Mouse (Mus musculus) liver, embryonic 14.5 days (tissue): ENCODE results near the gene Tmem232. TPM values are rescaled to one million over a fixed set of nuclear protein-coding genes. Genes with fewer than 3 reads are reported as not detected.

ENCODE experiments used
- ATAC-seq: fragments of 200-750 bp; cut with Nextera tagmentation; 2 replicates; pipeline ENCODE4 v1.8.0; 2017; ENCODE audit warnings: moderate number of reproducible peaks, mild to moderate bottlenecking, moderate library complexity; ENCODE audit not compliant: insufficient read depth
- DNase-seq, 3 experiments: peaks; one replicate each; pipeline ENCODE4 v3.0.0-alpha.2; 2012 to 2013; ENCODE audit warnings: low read depth in 3 of 3, low spot score in 3 of 3
- H3K27ac ChIP-seq: fragments of 300-500 bp; sonication (generic); 2 replicates; pipeline ENCODE4 v1.5.1; 2014; ENCODE audit warnings: moderate library complexity, mild to moderate bottlenecking, control low read depth, inconsistent platforms
- H3K27me3 ChIP-seq: fragments of 300-500 bp; sonication (generic); 2 replicates; pipeline ENCODE4 v1.6.1; 2014; ENCODE audit warnings: mild to moderate bottlenecking, low read length, moderate library complexity; ENCODE audit not compliant: control insufficient read depth, insufficient read depth
- H3K36me3 ChIP-seq: fragments of 300-500 bp; sonication (generic); replicated peaks from 2 replicates; pipeline ENCODE4 v1.6.1; 2014; ENCODE audit warnings: low read depth; ENCODE audit not compliant: control insufficient read depth, insufficient read depth
- H3K4me1 ChIP-seq, 2 experiments: fragments of 200-500 bp in 1 of 2; fragments of 300-500 bp in 1 of 2; sonication (generic) in 1 of 2; replicated peaks; 2 replicates each; pipeline ENCODE4 v1.6.1; 2012 to 2014; ENCODE audit warnings: antibody characterized with exemption in 1 of 2, inconsistent platforms in 1 of 2, low read length in 1 of 2; ENCODE audit not compliant: control insufficient read depth in 2 of 2, insufficient read depth in 2 of 2
- H3K4me2 ChIP-seq: fragments of 300-500 bp; sonication (generic); 2 replicates; pipeline ENCODE4 v1.6.1; 2014; ENCODE audit warnings: low read depth, mild to moderate bottlenecking, control low read depth, moderate library complexity
- H3K4me3 ChIP-seq, 2 experiments: fragments of 200-500 bp in 1 of 2; fragments of 300-500 bp in 1 of 2; sonication (generic) in 1 of 2; 2 replicates each; pipeline ENCODE4 v1.5.1; 2012 to 2014; ENCODE audit warnings: low read depth in 2 of 2, low read length in 2 of 2, mild to moderate bottlenecking in 2 of 2, control low read depth in 1 of 2, inconsistent platforms in 1 of 2, moderate library complexity in 1 of 2; ENCODE audit not compliant: insufficient read depth in 1 of 2
- H3K9ac ChIP-seq: fragments of 300-500 bp; sonication (generic); replicated peaks from 2 replicates; pipeline ENCODE4 v1.6.1; 2014; ENCODE audit warnings: mild to moderate bottlenecking, control low read depth, moderate library complexity
- H3K9me3 ChIP-seq: fragments of 300-500 bp; sonication (generic); 2 replicates; pipeline ENCODE4 v1.6.1; 2016; ENCODE audit warnings: low read length, mixed read lengths; ENCODE audit not compliant: control insufficient read depth
- CTCF ChIP-seq: IDR thresholded peaks from 2 replicates; pipeline ENCODE4 v1.5.1; 2016; ENCODE audit warnings: antibody characterized with exemption, low read depth, control low read depth
- EP300 ChIP-seq: IDR thresholded peaks from 2 replicates; pipeline ENCODE4 v1.6.1; 2016; ENCODE audit warnings: antibody characterized with exemption, low read depth
- WGBS: fragments of 180-500 bp; shearing (Covaris S2); extraction: QIAGEN DNeasy Blood & Tissue Kit; methylation state at CpG from one replicate; pipeline ENCODE4 v1.1.7; 2014; ENCODE audit not compliant: insufficient replicate concordance; 5-methylcytosine and 5-hydroxymethylcytosine counted together
- polyA plus RNA-seq, 2 experiments: library from polyadenylated mRNA; depleted of rRNA in 1 of 2; stranded (reverse) in 1 of 2; unstranded in 1 of 2; fragments of >200 nt; fragmentation: Nextera tagmentation in 1 of 2; extraction: Ambion mirVana in 1 of 2; gene quantifications; 2 replicates each; pipeline versions ENCODE4 v1.2.1 to v1.2.3; 2012 to 2014

The Tmem232 gene
- polyA plus RNA-seq, 2 experiments, result not detected

DNA sequence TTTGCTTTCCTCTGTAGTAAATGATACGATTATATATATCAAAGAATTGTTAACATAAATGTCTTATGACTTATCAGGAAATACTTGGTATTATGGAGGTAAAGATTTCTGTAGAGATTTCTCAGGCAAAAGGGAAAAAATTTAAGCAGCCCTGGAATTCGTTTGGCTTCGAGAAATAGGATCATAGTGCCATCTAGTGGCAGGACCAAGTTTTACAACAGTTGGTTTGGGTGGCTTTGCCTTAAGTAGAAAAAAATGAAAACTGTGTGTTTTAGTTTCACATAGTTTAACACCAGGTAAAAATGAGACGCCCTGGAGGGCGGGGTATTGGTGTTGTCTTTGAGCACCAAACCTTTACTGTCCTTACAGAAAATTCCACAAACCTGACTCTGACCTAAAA is 22.2 kb upstream of the Tmem232 start:
- ATAC-seq, result no peak
- TF ChIP-seq EP300, result no peak
- peak; percentile 66 for TF ChIP-seq CTCF
- no peaks in the 10 kb centered on the region for H3K27me3 ChIP-seq
- WGBS, result 1% methylated on average over 5 of the region's 5 CpGs
- no peaks in the 10 kb centered on the region for H3K36me3 ChIP-seq
- no peaks in the 10 kb centered on the region for H3K9me3 ChIP-seq
- H3K4me3 ChIP-seq, result no peak overlapping the region
- peaks cover under 1 to 4% of the 10 kb centered on the region in 2 experiments; a peak in 3 of 4 replicates for H3K4me1 ChIP-seq
- H3K4me2 ChIP-seq, result no peak overlapping the region
- peak; percentile 30 to 37 (median 36) for DNase-seq
- H3K27ac ChIP-seq, result no peak overlapping the region
- H3K9ac ChIP-seq, result no peak overlapping the region

DNA sequence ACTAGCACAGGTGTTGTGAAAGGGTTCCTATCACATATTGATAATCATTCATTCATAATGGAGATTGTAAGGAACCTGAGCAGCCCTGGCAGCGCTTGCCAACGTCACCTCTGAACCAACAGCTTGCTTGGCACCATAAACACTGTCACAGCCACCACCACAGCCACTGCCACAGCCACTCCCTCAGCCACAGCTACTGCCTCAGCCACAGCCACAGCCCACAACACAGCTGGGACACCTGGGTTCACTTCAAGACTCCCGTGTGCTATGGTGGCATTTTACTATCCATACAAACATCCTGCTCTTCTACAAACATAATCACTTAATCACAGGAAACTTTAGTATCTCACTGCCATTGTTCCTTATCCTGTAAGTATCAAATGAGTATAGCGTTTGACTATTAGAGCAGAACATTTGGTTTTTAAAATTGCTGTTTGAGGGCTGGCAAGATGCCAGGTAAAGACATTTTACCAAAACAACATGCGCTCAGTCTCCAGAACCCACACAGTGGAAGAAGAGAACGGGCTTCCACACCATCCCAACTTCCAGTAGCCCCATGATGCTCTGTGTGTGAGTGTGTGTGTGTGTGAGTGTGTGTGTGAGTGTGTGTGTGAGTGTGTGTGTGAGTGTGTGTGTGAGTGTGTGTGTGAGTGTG is 20.9 kb upstream of the Tmem232 start:
- Histone ChIP-seq H3K4me3 (no peak overlapping the region), H3K27ac (no peak overlapping the region), H3K36me3 (no peaks in the 10 kb centered on the region), H3K4me1 (peaks cover 6 to 16% of the 10 kb centered on the region in 2 experiments), H3K9ac (no peak overlapping the region), H3K4me2 (no peak overlapping the region), H3K9me3 (no peaks in the 10 kb centered on the region), H3K27me3 (no peaks in the 10 kb centered on the region)
- 52% methylated on average over 6 of the region's 6 CpGs for WGBS
- TF ChIP-seq EP300, result no peak
- TF ChIP-seq CTCF, result no peak
- DNase-seq (no peak), ATAC-seq (no peak)

DNA sequence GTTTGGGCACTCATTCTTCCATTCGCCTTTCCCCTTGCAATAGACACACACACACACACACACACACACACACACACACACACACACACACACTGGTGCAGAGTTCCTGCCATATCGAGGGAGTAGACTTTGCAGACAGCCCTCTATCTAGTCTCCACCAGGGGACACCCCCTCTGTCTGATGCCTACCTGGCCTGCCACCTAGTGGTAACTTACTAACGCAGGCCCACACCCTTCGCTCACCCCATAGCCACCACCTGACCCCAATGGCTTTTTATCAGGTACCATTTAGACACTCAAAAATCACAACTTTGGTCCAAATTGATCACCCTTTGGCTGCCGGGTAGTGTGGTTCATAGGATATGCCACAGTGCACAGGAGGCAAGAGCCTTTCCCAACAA is 18.7 kb upstream of the Tmem232 start:
- H3K36me3 ChIP-seq, result no peaks in the 10 kb centered on the region
- H3K27me3 ChIP-seq, result no peaks in the 10 kb centered on the region
- no peak overlapping the region for H3K27ac ChIP-seq
- WGBS, result 30% methylated on average over 5 of the region's 5 CpGs
- peaks cover 6 to 16% of the 10 kb centered on the region in 2 experiments for H3K4me1 ChIP-seq
- no peaks in the 10 kb centered on the region for H3K9me3 ChIP-seq
- no peak overlapping the region for H3K9ac ChIP-seq
- no peak overlapping the region for H3K4me2 ChIP-seq
- ATAC-seq (no peak), DNase-seq (peak in 2 of 3 experiments; percentile 23 to 31)
- no peak overlapping the region for H3K4me3 ChIP-seq
- TF ChIP-seq CTCF, result peak; percentile 87
- no peak for TF ChIP-seq EP300

DNA sequence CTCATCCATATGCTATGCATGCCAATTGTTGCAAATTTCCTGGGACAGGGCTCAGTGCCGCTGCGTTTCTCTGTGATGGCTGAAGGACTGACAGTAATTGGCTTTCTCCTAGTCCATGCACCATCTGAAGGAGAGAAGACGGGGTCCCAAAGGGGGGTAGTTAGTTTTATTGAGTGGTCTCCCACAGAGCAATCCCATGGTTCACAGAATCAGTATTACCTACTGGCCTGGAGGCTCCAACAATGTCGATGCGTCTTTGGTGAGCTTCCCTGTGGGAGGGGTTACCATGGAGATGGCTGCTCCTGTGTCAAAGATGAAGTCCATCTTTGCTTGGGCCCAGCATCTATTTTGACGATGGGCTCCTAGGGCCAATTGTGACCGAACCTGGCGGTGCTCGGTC is 18.2 kb upstream of the Tmem232 start:
- Histone ChIP-seq H3K4me1 (peaks cover 6 to 16% of the 10 kb centered on the region in 2 experiments), H3K27me3 (no peaks in the 10 kb centered on the region), H3K9me3 (no peaks in the 10 kb centered on the region), H3K4me3 (no peak overlapping the region), H3K36me3 (no peaks in the 10 kb centered on the region), H3K4me2 (no peak overlapping the region), H3K9ac (no peak overlapping the region), H3K27ac (no peak overlapping the region)
- TF ChIP-seq CTCF (no peak), EP300 (no peak)
- 50% methylated on average over 9 of the region's 9 CpGs for WGBS
- ATAC-seq (no peak), DNase-seq (no peak)

DNA sequence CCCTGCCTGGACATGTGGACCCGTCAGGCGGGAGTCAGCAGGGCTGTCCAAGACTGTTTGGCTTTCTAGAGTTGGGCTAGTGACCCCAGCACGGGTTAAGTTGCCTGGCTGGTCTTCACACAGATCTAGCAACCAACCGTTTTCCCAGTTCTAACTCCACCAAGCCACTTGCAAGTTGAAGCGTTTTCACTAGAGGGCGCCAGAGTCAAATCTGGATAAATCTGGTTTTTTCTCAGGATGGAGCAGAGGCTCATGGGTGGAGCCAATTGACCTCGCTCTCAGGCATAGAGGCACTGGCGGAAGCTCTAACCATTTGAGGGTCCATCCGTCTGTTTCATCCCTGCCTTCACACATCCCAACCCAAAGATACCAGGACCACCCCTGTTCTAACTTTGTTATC is 17.6 kb upstream of the Tmem232 start:
- peaks cover 6 to 16% of the 10 kb centered on the region in 2 experiments for H3K4me1 ChIP-seq
- H3K4me2 ChIP-seq, result no peak overlapping the region
- H3K36me3 ChIP-seq, result no peaks in the 10 kb centered on the region
- no peaks in the 10 kb centered on the region for H3K9me3 ChIP-seq
- DNase-seq (peak; percentile 47 to 68 (median 50)), ATAC-seq (no peak)
- no peak overlapping the region for H3K4me3 ChIP-seq
- H3K27me3 ChIP-seq, result no peaks in the 10 kb centered on the region
- TF ChIP-seq CTCF, result peak; percentile 77
- no peak for TF ChIP-seq EP300
- H3K9ac ChIP-seq, result no peak overlapping the region
- WGBS, result 24% methylated on average over 9 of the region's 9 CpGs
- no peak overlapping the region for H3K27ac ChIP-seq
